Comparison of ENCODE assay signal across 8 mouse cellular contexts in the genomic region with DNA sequence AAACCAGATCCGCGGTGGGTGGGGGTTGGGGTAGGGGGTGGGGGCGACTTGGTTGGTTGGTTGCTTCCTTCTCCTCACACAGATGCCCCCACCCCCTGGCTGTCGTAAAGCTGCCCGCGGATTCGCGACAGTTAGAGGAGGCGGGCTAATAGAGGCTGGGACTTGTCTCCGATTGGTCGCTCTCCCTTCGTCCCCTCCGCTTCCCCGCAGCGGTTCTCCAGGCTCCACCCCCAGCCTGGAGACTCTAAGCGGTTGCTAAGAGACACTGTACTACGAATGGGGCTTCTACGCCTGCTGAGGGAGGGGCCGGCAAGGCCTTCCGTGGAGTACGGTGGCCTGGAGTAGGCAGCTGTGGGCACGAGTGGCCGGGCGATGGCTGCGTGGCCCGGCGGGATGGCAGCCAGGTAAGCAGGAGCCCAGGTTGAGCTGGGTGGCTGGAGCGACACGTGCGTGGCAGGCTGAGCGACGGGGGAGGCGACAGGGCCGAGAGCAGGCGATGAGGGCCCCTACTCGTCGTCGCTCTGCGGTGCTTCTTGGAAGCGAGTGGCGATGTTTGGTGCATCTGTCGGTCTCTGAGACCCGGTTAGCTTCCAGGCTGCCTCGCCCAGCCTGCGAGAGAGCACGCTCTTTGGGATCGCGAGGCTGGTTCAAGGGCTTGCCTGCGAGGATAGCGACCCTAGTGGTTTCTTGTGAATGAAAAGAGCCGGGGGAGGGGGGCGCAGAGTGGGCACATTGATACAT. TPM values are rescaled to one million over a fixed set of nuclear protein-coding genes. Genes with fewer than 3 reads are reported as not detected.
DNase-seq lines count a peak whose midpoint lies in the region; ATAC-seq and TF ChIP-seq lines count a peak whose summit lies in the region.

TSS of gene Lins1 (plus strand) at position 270 of the 741 bp plus-strand sequence.

- H3K4me2 ChIP-seq in embryonic facial prominence, embryonic 15.5 days (replicated peaks) = peak within 1 kb of the TSS; percentile 92
- peak within 1 kb of the TSS; percentile 93 for H3K4me2 ChIP-seq in limb, embryonic 14.5 days (replicated peaks; ENCODE audit: low read depth, low read length, severe bottlenecking)
- peak within 1 kb of the TSS; percentile 96 for H3K4me2 ChIP-seq in midbrain, postnatal 0 days (ENCODE audit: low read depth, low read length, poor library complexity, severe bottlenecking)

- H3K4me1 ChIP-seq in bone marrow, adult 2 months (ENCODE audit: control insufficient read depth, insufficient read depth, low read length) = no peaks in the 10 kb centered on the region; the same call in 1 of the 2 replicates
- H3K4me1 ChIP-seq in embryonic facial prominence, embryonic 15.5 days = peaks cover 13% of the 10 kb centered on the region
- H3K4me1 ChIP-seq in limb, embryonic 14.5 days (ENCODE audit: control insufficient read depth, insufficient read depth, low read length) = peaks cover 7% of the 10 kb centered on the region; the same call in 1 of the 2 replicates
- no peaks in the 10 kb centered on the region; the same call in 1 of the 2 replicates for H3K4me1 ChIP-seq in midbrain, postnatal 0 days (ENCODE audit: insufficient read depth, low read length)

- peak within 1 kb of the TSS; percentile 79 for H3K27ac ChIP-seq in bone marrow, adult 2 months (ENCODE audit: control insufficient read depth, insufficient read depth, low read depth, low read length, poor library complexity)
- H3K27ac ChIP-seq in embryonic facial prominence, embryonic 15.5 days (replicated peaks) = peak within 1 kb of the TSS; percentile 94
- peak within 1 kb of the TSS; percentile 80 for H3K27ac ChIP-seq in limb, embryonic 14.5 days (replicated peaks; ENCODE audit: low read depth, low read length)
- H3K27ac ChIP-seq in midbrain, postnatal 0 days (ENCODE audit: low read depth, low read length) = peak within 1 kb of the TSS; percentile 95

- no peaks in the 10 kb centered on the region for H3K9me3 ChIP-seq in embryonic facial prominence, embryonic 15.5 days (replicated peaks)
- no peaks in the 10 kb centered on the region for H3K9me3 ChIP-seq in limb, embryonic 14.5 days (ENCODE audit: control insufficient read depth, low read length)
- no peaks in the 10 kb centered on the region for H3K9me3 ChIP-seq in midbrain, postnatal 0 days (ENCODE audit: low read length)

- H3K36me3 ChIP-seq in embryonic facial prominence, embryonic 15.5 days = 0 out of 2 replicates have a peak, but pooled peaks cover 11% of the 10 kb centered on the region
- peaks cover 11% of the 10 kb centered on the region for H3K36me3 ChIP-seq in limb, embryonic 14.5 days (ENCODE audit: control insufficient read depth, insufficient read depth, low read length)
- peaks cover 4% of the 10 kb centered on the region; the same call in 1 of the 2 replicates for H3K36me3 ChIP-seq in midbrain, postnatal 0 days (ENCODE audit: insufficient read depth, low read length)

- H3K4me3 ChIP-seq in bone marrow, adult 2 months (replicated peaks; ENCODE audit: control insufficient read depth, low read depth, low read length) = peak within 1 kb of the TSS; percentile 95
- peak within 1 kb of the TSS; percentile 87 for H3K4me3 ChIP-seq in embryonic facial prominence, embryonic 15.5 days (replicated peaks)
- peak within 1 kb of the TSS; percentile 76 for H3K4me3 ChIP-seq in limb, embryonic 14.5 days (replicated peaks; ENCODE audit: low read length)
- H3K4me3 ChIP-seq in midbrain, postnatal 0 days (ENCODE audit: low read depth, low read length) = peak within 1 kb of the TSS; percentile 51

- WGBS in bone marrow, adult 2 months = under 1% methylated on average over 52 of the region's 52 CpGs
- WGBS in embryonic facial prominence, embryonic 15.5 days = under 1% methylated on average over 52 of the region's 52 CpGs
- WGBS in limb, embryonic 14.5 days = under 1% methylated on average over 43 of the region's 52 CpGs
- WGBS in midbrain, postnatal 0 days = under 1% methylated on average over 52 of the region's 52 CpGs

- DNase-seq in 416B (ENCODE audit: low read depth) = peak; percentile 100
- peak; percentile 98 for DNase-seq in heart, adult 8-10 months (ENCODE audit: low spot score)
- peak; percentile 99 for DNase-seq in kidney, adult 9 months
- peak; percentile 98 for DNase-seq in limb, embryonic 14.5 days (ENCODE audit: low spot score)
- DNase-seq in midbrain, postnatal 0 days (ENCODE audit: low spot score) = peak; percentile 99
- peak; percentile 88 to 91 for DNase-seq in spleen, postnatal 14 days (ENCODE audit: low spot score in 2 of 2)

- TF ChIP-seq POLR2A in bone marrow, adult 2 months (IDR thresholded peaks at IDR 0.05; ENCODE audit: borderline replicate concordance, control insufficient read depth, low read depth, low read length) = peak; percentile 70; the same call in 1 of the 2 replicates
- peak; percentile 52; the same call in 1 of the 2 replicates for TF ChIP-seq POLR2A in limb, embryonic 14.5 days (IDR thresholded peaks at IDR 0.05; ENCODE audit: borderline replicate concordance, extremely low read depth, insufficient read depth, insufficient read length)

- H3K9ac ChIP-seq in embryonic facial prominence, embryonic 15.5 days = peak within 1 kb of the TSS; percentile 71
- H3K9ac ChIP-seq in limb, embryonic 14.5 days (ENCODE audit: low read depth, low read length, severe bottlenecking) = peak within 1 kb of the TSS; percentile 80
- H3K9ac ChIP-seq in midbrain, postnatal 0 days (replicated peaks; ENCODE audit: low read length, poor library complexity, severe bottlenecking) = peak within 1 kb of the TSS; percentile 72

- no peaks in the 10 kb centered on the region for H3K27me3 ChIP-seq in embryonic facial prominence, embryonic 15.5 days
- H3K27me3 ChIP-seq in limb, embryonic 14.5 days (ENCODE audit: control insufficient read depth, insufficient read depth, low read length) = no peaks in the 10 kb centered on the region
- H3K27me3 ChIP-seq in midbrain, postnatal 0 days (ENCODE audit: insufficient read depth, low read length) = no peaks in the 10 kb centered on the region

- no peak for TF ChIP-seq CTCF in bone marrow, adult 2 months (IDR thresholded peaks at IDR 0.05; ENCODE audit: control insufficient read depth, insufficient read depth, low read length)
- peak; percentile 73 for TF ChIP-seq CTCF in midbrain, postnatal 0 days (IDR thresholded peaks at IDR 0.05)

- ATAC-seq in embryonic facial prominence, embryonic 15.5 days (ENCODE audit: insufficient number of reproducible peaks, low FRiP score, low TSS enrichment, low read depth) = peak; percentile 99
- peak; percentile 98 for ATAC-seq in limb, embryonic 14.5 days (ENCODE audit: low FRiP score, low read depth)
- peak; percentile 99 for ATAC-seq in midbrain, postnatal 0 days (ENCODE audit: low FRiP score)

RNA-seq across cellular contexts. Expression of gene Lins1, which starts in this region (rescaled TPM):
- polyA plus RNA-seq in bone marrow, adult 2 months (2011; ENCODE audit: insufficient read depth, insufficient read length, low replicate concordance, missing spikeins) = 3.9 and 6.0 TPM in 2 replicates
- polyA plus RNA-seq in embryonic facial prominence, embryonic 15.5 days (2015; fragmentation: Nextera tagmentation; extraction: Ambion mirVana) = 18.8 and 24.1 TPM in 2 replicates
- 1 to 10 TPM; 3.0 to 4.1 (median 3.5) TPM for total RNA-seq in heart, adult 8-10 months (2022)
- 20.2 and 21.4 TPM in 2 replicates for polyA plus RNA-seq in limb, embryonic 14.5 days (2012; rRNA removed)
- 22.6 and 24.9 TPM in 2 replicates for polyA plus RNA-seq in limb, embryonic 14.5 days (2014; fragmentation: Nextera tagmentation; extraction: Ambion mirVana)
- total RNA-seq in midbrain, postnatal 0 days (2014; rRNA removed) = 12.9 and 19.6 TPM in 2 replicates
- polyA plus RNA-seq in midbrain, postnatal 0 days (2015; fragmentation: Nextera tagmentation; extraction: Ambion mirVana) = 16.5 and 17.9 TPM in 2 replicates

Comparison
In these comparisons a context has a peak if more than half of its experiments do, and no peak if none do; other contexts are left out.
1. Peak in every context shown above with its lines: DNase-seq, ATAC-seq, H3K4me3 ChIP-seq and H3K27ac ChIP-seq.